Mouse (Mus musculus) liver, embryonic 14.5 days (tissue): ENCODE data around the gene Scrn1. TPM values are rescaled to one million over a fixed set of nuclear protein-coding genes. Genes with fewer than 3 reads are reported as not detected.
A peak's percentile ranks its signal among the peaks of the same experiment; 100 is the strongest.

Source experiments
- ATAC-seq: fragments of 200-750 bp; cut with Nextera tagmentation; 2 replicates; pipeline ENCODE4 v1.8.0; 2017; ENCODE audit warnings: moderate number of reproducible peaks, mild to moderate bottlenecking, moderate library complexity; ENCODE audit not compliant: insufficient read depth
- DNase-seq, 3 experiments: peaks; one replicate each; pipeline ENCODE4 v3.0.0-alpha.2; 2012 to 2013; ENCODE audit warnings: low read depth in 3 of 3, low spot score in 3 of 3
- H3K27ac ChIP-seq: fragments of 300-500 bp; sonication (generic); 2 replicates; pipeline ENCODE4 v1.5.1; 2014; ENCODE audit warnings: moderate library complexity, mild to moderate bottlenecking, control low read depth, inconsistent platforms
- H3K27me3 ChIP-seq: fragments of 300-500 bp; sonication (generic); 2 replicates; pipeline ENCODE4 v1.6.1; 2014; ENCODE audit warnings: mild to moderate bottlenecking, low read length, moderate library complexity; ENCODE audit not compliant: control insufficient read depth, insufficient read depth
- H3K36me3 ChIP-seq: fragments of 300-500 bp; sonication (generic); replicated peaks from 2 replicates; pipeline ENCODE4 v1.6.1; 2014; ENCODE audit warnings: low read depth; ENCODE audit not compliant: control insufficient read depth, insufficient read depth
- H3K4me1 ChIP-seq, 2 experiments: fragments of 200-500 bp in 1 of 2; fragments of 300-500 bp in 1 of 2; sonication (generic) in 1 of 2; replicated peaks; 2 replicates each; pipeline ENCODE4 v1.6.1; 2012 to 2014; ENCODE audit warnings: antibody characterized with exemption in 1 of 2, inconsistent platforms in 1 of 2, low read length in 1 of 2; ENCODE audit not compliant: control insufficient read depth in 2 of 2, insufficient read depth in 2 of 2
- H3K4me2 ChIP-seq: fragments of 300-500 bp; sonication (generic); 2 replicates; pipeline ENCODE4 v1.6.1; 2014; ENCODE audit warnings: low read depth, mild to moderate bottlenecking, control low read depth, moderate library complexity
- H3K4me3 ChIP-seq, 2 experiments: fragments of 200-500 bp in 1 of 2; fragments of 300-500 bp in 1 of 2; sonication (generic) in 1 of 2; 2 replicates each; pipeline ENCODE4 v1.5.1; 2012 to 2014; ENCODE audit warnings: low read depth in 2 of 2, low read length in 2 of 2, mild to moderate bottlenecking in 2 of 2, control low read depth in 1 of 2, inconsistent platforms in 1 of 2, moderate library complexity in 1 of 2; ENCODE audit not compliant: insufficient read depth in 1 of 2
- H3K9ac ChIP-seq: fragments of 300-500 bp; sonication (generic); replicated peaks from 2 replicates; pipeline ENCODE4 v1.6.1; 2014; ENCODE audit warnings: mild to moderate bottlenecking, control low read depth, moderate library complexity
- H3K9me3 ChIP-seq: fragments of 300-500 bp; sonication (generic); 2 replicates; pipeline ENCODE4 v1.6.1; 2016; ENCODE audit warnings: low read length, mixed read lengths; ENCODE audit not compliant: control insufficient read depth
- CTCF ChIP-seq: IDR thresholded peaks from 2 replicates; pipeline ENCODE4 v1.5.1; 2016; ENCODE audit warnings: antibody characterized with exemption, low read depth, control low read depth
- EP300 ChIP-seq: IDR thresholded peaks from 2 replicates; pipeline ENCODE4 v1.6.1; 2016; ENCODE audit warnings: antibody characterized with exemption, low read depth
- WGBS: fragments of 180-500 bp; shearing (Covaris S2); extraction: QIAGEN DNeasy Blood & Tissue Kit; methylation state at CpG from one replicate; pipeline ENCODE4 v1.1.7; 2014; ENCODE audit not compliant: insufficient replicate concordance; 5-methylcytosine and 5-hydroxymethylcytosine counted together
- polyA plus RNA-seq, 2 experiments: library from polyadenylated mRNA; depleted of rRNA in 1 of 2; stranded (reverse) in 1 of 2; unstranded in 1 of 2; fragments of >200 nt; fragmentation: Nextera tagmentation in 1 of 2; extraction: Ambion mirVana in 1 of 2; gene quantifications; 2 replicates each; pipeline versions ENCODE4 v1.2.1 to v1.2.3; 2012 to 2014

Gene Scrn1
- polyA plus RNA-seq, 2 experiments = 0.13 to 0.24 TPM

- Histone ChIP-seq H3K9ac (no peak overlapping the region), H3K27me3 (no peaks in the 10 kb centered on the region), H3K36me3 (no peaks in the 10 kb centered on the region), H3K9me3 (no peaks in the 10 kb centered on the region), H3K4me2 (no peak overlapping the region), H3K27ac (no peak overlapping the region), H3K4me3 (no peak overlapping the region), H3K4me1 (peaks cover 0 to 5% of the 10 kb centered on the region in 2 experiments; a peak in 2 of 4 replicates)
- WGBS = 18% methylated on average over 4 of the region's 4 CpGs
- ATAC-seq (no peak), DNase-seq (no peak)
- TF ChIP-seq EP300 (no peak), CTCF (no peak)
Observed at GRCm38 (mm10) chr6:54587683-54588082, 21.4 kb upstream of the Scrn1 start.

GRCm38 (mm10) chr6:54586911-54587310 is 20.6 kb upstream of the Scrn1 start:
- no peak for DNase-seq
- no peaks in the 10 kb centered on the region for H3K9me3 ChIP-seq
- no peak overlapping the region for H3K4me3 ChIP-seq
- no peaks in the 10 kb centered on the region for H3K27me3 ChIP-seq
- TF ChIP-seq CTCF (no peak), EP300 (no peak)
- no peak overlapping the region for H3K9ac ChIP-seq
- ATAC-seq = no peak
- no peak overlapping the region for H3K4me2 ChIP-seq
- H3K27ac ChIP-seq = no peak overlapping the region
- 77% methylated on average over 8 of the region's 8 CpGs for WGBS
- H3K36me3 ChIP-seq = no peaks in the 10 kb centered on the region
- H3K4me1 ChIP-seq = peaks cover 0 to 2% of the 10 kb centered on the region in 2 experiments; a peak in 1 of 4 replicates

- ATAC-seq = no peak
- no peak for TF ChIP-seq EP300
- peak; percentile 67 for TF ChIP-seq CTCF
- peak in 1 of 3 experiments; percentile 24 for DNase-seq
Observed at GRCm38 (mm10) chr6:54586175-54586574, 19.9 kb upstream of the Scrn1 start.

GRCm38 (mm10) chr6:54573218-54573955 is 7.1 kb upstream of the Scrn1 start:
- no peak overlapping the region for H3K27ac ChIP-seq
- H3K4me3 ChIP-seq = no peak overlapping the region
- no peak for ATAC-seq
- no peaks in the 10 kb centered on the region for H3K9me3 ChIP-seq
- no peaks in the 10 kb centered on the region for H3K4me1 ChIP-seq
- no peak overlapping the region for H3K4me2 ChIP-seq
- 39% methylated on average over 6 of the region's 6 CpGs for WGBS
- no peaks in the 10 kb centered on the region; the same call in 1 of the 2 replicates for H3K27me3 ChIP-seq
- TF ChIP-seq CTCF (no peak), EP300 (no peak)
- no peak overlapping the region for H3K9ac ChIP-seq
- DNase-seq = no peak
- H3K36me3 ChIP-seq = no peaks in the 10 kb centered on the region

More at GRCm38 (mm10) chr6:54586175-54586574, 19.9 kb upstream of the Scrn1 start:
- no peak overlapping the region for H3K27ac ChIP-seq
- 8% methylated on average over 2 of the region's 2 CpGs for WGBS
- no peak overlapping the region for H3K4me3 ChIP-seq
- H3K4me1 ChIP-seq = no peaks in the 10 kb centered on the region
- H3K4me2 ChIP-seq = no peak overlapping the region
- H3K9ac ChIP-seq = no peak overlapping the region
- H3K36me3 ChIP-seq = no peaks in the 10 kb centered on the region
- H3K27me3 ChIP-seq = no peaks in the 10 kb centered on the region
- no peaks in the 10 kb centered on the region for H3K9me3 ChIP-seq

- TF ChIP-seq CTCF = no peak
- no peak for TF ChIP-seq EP300
- peaks cover 21% of the 10 kb centered on the region for H3K27me3 ChIP-seq
- WGBS = 59% methylated on average over 7 of the region's 7 CpGs
Observed at GRCm38 (mm10) chr6:54569776-54570175, 3.5 kb upstream of the Scrn1 start.

More at GRCm38 (mm10) chr6:54569776-54570175, 3.5 kb upstream of the Scrn1 start:
- Histone ChIP-seq H3K9ac (no peak overlapping the region), H3K27ac (no peak overlapping the region), H3K4me1 (no peaks in the 10 kb centered on the region), H3K4me3 (no peak overlapping the region), H3K9me3 (no peaks in the 10 kb centered on the region), H3K4me2 (no peak overlapping the region), H3K36me3 (no peaks in the 10 kb centered on the region)
- DNase-seq (no peak), ATAC-seq (no peak)
